Mouse (Mus musculus) liver, embryonic 14 days (tissue): ENCODE results near the gene Nanos3. TPM values are rescaled to one million over a fixed set of nuclear protein-coding genes. Genes with fewer than 3 reads are reported as not detected.

Experiments used
- polyA plus RNA-seq: library from polyadenylated mRNA; depleted of rRNA; stranded (reverse); fragments of >200 nt; gene quantifications from 2 replicates; pipeline ENCODE4 v1.2.3, GENCODE M21; 2012; rRNA removed

Nanos3 gene
- polyA plus RNA-seq, result 0.14 and 0.15 TPM in 2 replicates

DNA sequence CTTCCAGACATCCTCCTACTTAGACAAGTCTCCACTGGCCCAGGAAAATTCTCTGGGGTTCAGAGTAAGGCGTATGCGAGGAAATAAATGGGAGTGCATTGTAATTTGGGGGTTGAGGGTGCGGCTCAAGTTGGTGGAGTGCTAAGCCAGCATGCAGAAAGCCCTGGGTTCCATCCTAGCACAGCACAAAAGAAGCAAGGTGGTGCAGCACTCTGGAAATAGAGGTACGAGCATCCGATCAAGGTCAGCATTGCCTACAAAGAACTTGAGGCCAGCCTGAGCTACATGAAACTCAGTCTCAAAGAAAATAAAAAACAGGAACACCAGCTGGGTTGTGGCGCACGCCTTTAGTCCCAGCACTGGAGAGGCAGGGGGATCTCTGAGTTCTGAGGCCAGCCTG lies at the start of gene Nanos3:
Gene Nanos3 (minus strand): TSS at position 101 of the 400 bp plus-strand sequence.

DNA sequence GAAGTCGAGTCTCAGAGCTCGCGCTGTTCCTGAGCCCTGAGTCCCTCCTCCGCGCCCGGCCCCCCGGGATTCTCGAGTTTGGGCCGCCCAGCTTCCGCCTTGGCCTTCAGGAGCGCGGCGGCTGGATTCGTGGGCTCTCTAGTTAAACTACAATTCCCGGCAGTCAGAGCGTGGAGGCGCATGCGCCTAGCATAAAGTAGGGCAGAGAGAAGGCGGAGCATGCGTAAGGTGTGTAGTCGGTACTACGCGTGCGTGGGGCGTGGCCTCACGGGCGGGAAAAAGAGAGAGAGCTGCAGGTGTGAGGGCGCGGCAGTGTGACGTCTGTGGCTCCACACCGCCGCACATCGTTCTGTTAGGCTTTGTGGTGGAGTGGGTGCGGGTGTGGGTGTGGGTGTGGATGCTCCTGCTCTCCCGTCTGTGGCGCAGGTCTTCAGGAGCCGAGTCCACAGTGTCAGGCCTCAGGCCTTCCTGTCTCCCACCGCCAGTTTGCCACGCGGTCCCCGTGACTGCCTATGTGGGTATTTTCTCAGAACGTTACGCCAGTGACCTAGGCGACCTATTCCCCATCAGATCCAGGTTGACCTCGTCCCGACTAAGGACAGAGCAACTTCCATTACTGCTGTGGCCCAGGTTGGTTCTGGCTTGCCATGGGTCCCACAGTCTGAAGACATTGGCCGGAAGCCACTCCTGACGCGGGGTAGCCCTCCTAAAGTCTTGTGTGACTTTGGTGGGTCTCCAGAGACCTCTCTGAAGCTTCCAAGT lies 37.1 kb downstream of the Nanos3 start, which contains the start of the genes Cc2d1a and 4930432K21Rik:
Gene Cc2d1a (minus strand): TSS at position 168 of the 762 bp plus-strand sequence.
Gene 4930432K21Rik (plus strand): TSS at position 257 of the 762 bp plus-strand sequence.

DNA sequence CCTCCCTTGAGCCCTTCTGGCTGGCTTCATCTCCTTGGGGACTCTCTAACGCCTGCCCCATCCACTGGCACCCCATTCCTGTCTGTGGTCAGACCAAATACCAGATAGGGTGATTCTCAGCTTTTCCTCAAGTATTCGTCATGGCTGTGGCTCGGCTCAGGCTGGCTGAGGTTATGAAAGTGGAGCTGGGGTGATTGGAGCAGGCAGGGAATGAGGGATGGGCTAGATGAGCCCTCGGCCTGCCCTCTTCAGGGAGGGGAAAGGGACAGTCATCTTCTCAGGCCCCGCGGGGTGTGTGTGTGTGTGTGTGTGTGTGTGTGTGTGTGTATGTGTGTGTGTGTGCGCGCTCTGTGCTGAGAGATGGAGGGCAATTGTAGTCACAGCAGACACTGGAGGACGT lies 59.4 kb downstream of the Nanos3 start, which contains the start of gene Podnl1:
Gene Podnl1 (plus strand): TSS at position 334 of the 400 bp plus-strand sequence.

Other genes starting within 250 kb of the Nanos3 start
- 0.25 and 0.36 TPM in 2 replicates for gene Gm10644, start 230.0 kb downstream of the Nanos3 start, polyA plus RNA-seq
- gene Asf1b, start 229.7 kb downstream of the Nanos3 start, polyA plus RNA-seq, result 76.0 and 107 TPM in 2 replicates
- gene Prkaca, start 212.2 kb downstream of the Nanos3 start, polyA plus RNA-seq, result 23.3 and 26.2 TPM in 2 replicates
- gene Samd1, start 187.5 kb downstream of the Nanos3 start, polyA plus RNA-seq, result 30.8 and 33.2 TPM in 2 replicates
- 0.42 and 0.55 TPM in 2 replicates for gene 1700067K01Rik, start 183.7 kb downstream of the Nanos3 start, polyA plus RNA-seq
- not detected in 2 replicates for gene 2210011C24Rik, start 173.0 kb downstream of the Nanos3 start, polyA plus RNA-seq
- gene Palm3, start 163.7 kb downstream of the Nanos3 start, polyA plus RNA-seq, result 0.09 and 0.25 TPM in 2 replicates
- 0.62 and 0.74 TPM in 2 replicates for gene Il27ra, start 142.6 kb downstream of the Nanos3 start, polyA plus RNA-seq
- gene Rln3, start 140.2 kb downstream of the Nanos3 start, polyA plus RNA-seq, result 0.10 TPM in 1 of 2 replicates, not detected in the other
- gene Gm10643, start 120.1 kb downstream of the Nanos3 start, polyA plus RNA-seq, result 0.31 and 0.36 TPM in 2 replicates
- gene Rfx1, start 118.4 kb downstream of the Nanos3 start, polyA plus RNA-seq, result 3.6 and 4.5 TPM in 2 replicates
- 15.6 TPM in 2 replicates for gene Dcaf15, start 80.4 kb downstream of the Nanos3 start, polyA plus RNA-seq
- 0.02 and 0.03 TPM in 2 replicates for gene Podnl1, start 59.2 kb downstream of the Nanos3 start, polyA plus RNA-seq
- 3.1 and 3.2 TPM in 2 replicates for gene Cc2d1a, start 37.3 kb downstream of the Nanos3 start, polyA plus RNA-seq
- 0.08 and 0.15 TPM in 2 replicates for gene 4930432K21Rik, start 37.2 kb downstream of the Nanos3 start, polyA plus RNA-seq
- 1.6 and 1.7 TPM in 2 replicates for gene Zswim4, start 51.8 kb upstream of the Nanos3 start, polyA plus RNA-seq
- gene D8Ertd738e, start 64.5 kb upstream of the Nanos3 start, polyA plus RNA-seq, result 139 and 148 TPM in 2 replicates
- gene Mri1, start 72.1 kb upstream of the Nanos3 start, polyA plus RNA-seq, result 13.6 and 16.0 TPM in 2 replicates
- 6.2 and 7.1 TPM in 2 replicates for gene Ccdc130, start 85.2 kb upstream of the Nanos3 start, polyA plus RNA-seq
- gene Cacna1a, start 203.2 kb upstream of the Nanos3 start, polyA plus RNA-seq, result 0.43 and 0.81 TPM in 2 replicates